In genomic region chrX:13638894-13639293, GRCm38 (mm10) we compare ENCODE assay signal across 1 mouse cellular context.
A peak's percentile ranks its signal among the peaks of the same experiment; 100 is the strongest.
TF ChIP-seq lines count a peak whose summit lies in the region.

No protein-coding gene starts in this region.

TF ChIP-seq in MEL, 35 proteins besides CTCF, POLR2A, EP300 and RAD21:
- TF ChIP-seq USF1 (IDR thresholded peaks at IDR 0.05; ENCODE audit: low read depth, low read length) = no peak
- TF ChIP-seq UBTF (IDR thresholded peaks at IDR 0.05; ENCODE audit: borderline replicate concordance, insufficient read depth, low read depth, low read length) = no peak
- TF ChIP-seq MYC (IDR thresholded peaks at IDR 0.05; ENCODE audit: low read depth, low read length) = no peak
- no peak for TF ChIP-seq GABPA (IDR thresholded peaks at IDR 0.05; ENCODE audit: low read depth, low read length)
- TF ChIP-seq GATA1 (IDR thresholded peaks at IDR 0.05; ENCODE audit: low read depth, low read length) = peak; percentile 67
- no peak for TF ChIP-seq JUND (IDR thresholded peaks at IDR 0.05; ENCODE audit: low read depth, low read length)
- no peak for TF ChIP-seq POLR2AphosphoS2 (IDR thresholded peaks at IDR 0.05; ENCODE audit: low read length)
- no peak for TF ChIP-seq NRF1 (IDR thresholded peaks at IDR 0.05; ENCODE audit: insufficient read depth, low read depth, low read length, poor library complexity, severe bottlenecking)
- TF ChIP-seq SIN3A (IDR thresholded peaks at IDR 0.05; ENCODE audit: low read length) = peak; percentile 36; the same call in 1 of the 2 replicates
- TF ChIP-seq MAFK (IDR thresholded peaks at IDR 0.05; ENCODE audit: borderline replicate concordance, low read depth, low read length) = no peak
- TF ChIP-seq TAL1 (IDR thresholded peaks at IDR 0.05; ENCODE audit: low read length) = no peak
- no peak; the same call in 1 of the 2 replicates for TF ChIP-seq TCF12 (IDR thresholded peaks at IDR 0.05; ENCODE audit: low read depth, low read length)
- TF ChIP-seq ZMIZ1 (IDR thresholded peaks at IDR 0.05; ENCODE audit: low read depth, low read length) = no peak
- peak; percentile 34; the same call in 1 of the 2 replicates for TF ChIP-seq MXI1 (IDR thresholded peaks at IDR 0.05; ENCODE audit: low read depth, low read length)
- no peak for TF ChIP-seq MYB (IDR thresholded peaks at IDR 0.05; ENCODE audit: low read depth, low read length)
- no peak for TF ChIP-seq MEF2A (IDR thresholded peaks at IDR 0.05; ENCODE audit: extremely low read depth, insufficient replicate concordance, low read depth, low read length, poor library complexity, severe bottlenecking)
- TF ChIP-seq TBP (IDR thresholded peaks at IDR 0.05; ENCODE audit: low read depth, low read length) = no peak
- TF ChIP-seq ZNF384 (IDR thresholded peaks at IDR 0.05; ENCODE audit: low read depth, low read length) = no peak
- TF ChIP-seq POLR2AphosphoS5 (IDR thresholded peaks at IDR 0.05; ENCODE audit: borderline replicate concordance, low read depth, low read length) = no peak
- no peak for TF ChIP-seq CHD2 (IDR thresholded peaks at IDR 0.05; ENCODE audit: low read length)
- no peak for TF ChIP-seq USF2 (IDR thresholded peaks at IDR 0.05; ENCODE audit: borderline replicate concordance in 1 of 2, insufficient read depth in 1 of 2, low read depth in 1 of 2, low read length in 2 of 2)
- peak; percentile 74 for TF ChIP-seq ETS1 (IDR thresholded peaks at IDR 0.05; ENCODE audit: low read depth, low read length)
- TF ChIP-seq RCOR1 (IDR thresholded peaks at IDR 0.05; ENCODE audit: low read depth, low read length) = peak; percentile 71; the same call in 1 of the 2 replicates
TF ChIP-seq in MEL: peak in this region for 5.
